Mouse (Mus musculus): ENCODE measurements around the gene Exosc1.

Exosc1 gene

GRCm38 (mm10) chr19:41913774-41914591, 19.2 kb downstream of the Exosc1 start:
- DNase-seq (ENCODE audit: low spot score in 2 of 2) = no peak

- peak in 1 of 2 experiments; percentile 48 for DNase-seq (ENCODE audit: low spot score in 2 of 2)
Measured at GRCm38 (mm10) chr19:41912121-41913080, 20.8 kb downstream of the Exosc1 start.

GRCm38 (mm10) chr19:41911178-41912073, 21.8 kb downstream of the Exosc1 start, which contains the start of gene Pgam1:
Gene Pgam1 (plus strand): TSS chr19:41911923.
- DNase-seq (ENCODE audit: low spot score in 2 of 2) = peak; percentile 93 to 95

GRCm38 (mm10) chr19:41910396-41910795, 22.8 kb downstream of the Exosc1 start:
- no peak for DNase-seq (ENCODE audit: low spot score in 2 of 2)

- no peak for DNase-seq (ENCODE audit: low spot score in 2 of 2)
Measured at GRCm38 (mm10) chr19:41908736-41909135, 24.5 kb downstream of the Exosc1 start.

- no peak for DNase-seq (ENCODE audit: low spot score in 2 of 2)
Measured at GRCm38 (mm10) chr19:41907079-41907760, 26.0 kb downstream of the Exosc1 start.

GRCm38 (mm10) chr19:41906311-41907078, 26.7 kb downstream of the Exosc1 start:
- no peak for DNase-seq (ENCODE audit: low spot score in 2 of 2)

GRCm38 (mm10) chr19:41905246-41905645, 28.0 kb downstream of the Exosc1 start:
- DNase-seq (ENCODE audit: low spot score in 2 of 2) = no peak

GRCm38 (mm10) chr19:41902848-41903593, 30.2 kb downstream of the Exosc1 start:
- DNase-seq (ENCODE audit: low spot score in 2 of 2) = no peak

- no peak for DNase-seq (ENCODE audit: low spot score in 2 of 2)
Measured at GRCm38 (mm10) chr19:41901696-41902095, 31.5 kb downstream of the Exosc1 start.

- no peak for DNase-seq (ENCODE audit: low spot score in 2 of 2)
Measured at GRCm38 (mm10) chr19:41900495-41901090, 32.6 kb downstream of the Exosc1 start.

- DNase-seq (ENCODE audit: low spot score in 2 of 2) = no peak
Measured at GRCm38 (mm10) chr19:41898860-41899259, 34.4 kb downstream of the Exosc1 start.

- DNase-seq (ENCODE audit: low spot score in 2 of 2) = no peak
Measured at GRCm38 (mm10) chr19:41896319-41896711, 36.9 kb downstream of the Exosc1 start.

GRCm38 (mm10) chr19:41895460-41896318, 37.5 kb downstream of the Exosc1 start, which contains the start of gene Rrp12:
Gene Rrp12 (minus strand): TSS chr19:41896173.
- peak; percentile 81 for DNase-seq (ENCODE audit: low spot score in 2 of 2)

- DNase-seq (ENCODE audit: low spot score in 2 of 2) = no peak
Measured at GRCm38 (mm10) chr19:41894959-41895358, 38.3 kb downstream of the Exosc1 start.

GRCm38 (mm10) chr19:41888191-41888590, 45.0 kb downstream of the Exosc1 start:
- no peak for DNase-seq (ENCODE audit: low spot score in 2 of 2)

GRCm38 (mm10) chr19:41883882-41884281, 49.3 kb downstream of the Exosc1 start:
- no peak for DNase-seq (ENCODE audit: low spot score in 2 of 2)

- DNase-seq (ENCODE audit: low spot score in 2 of 2) = no peak
Measured at GRCm38 (mm10) chr19:41881842-41882241, 51.4 kb downstream of the Exosc1 start.
